Mouse (Mus musculus): ENCODE data around the gene Mtmr3.

The Mtmr3 gene

DNA sequence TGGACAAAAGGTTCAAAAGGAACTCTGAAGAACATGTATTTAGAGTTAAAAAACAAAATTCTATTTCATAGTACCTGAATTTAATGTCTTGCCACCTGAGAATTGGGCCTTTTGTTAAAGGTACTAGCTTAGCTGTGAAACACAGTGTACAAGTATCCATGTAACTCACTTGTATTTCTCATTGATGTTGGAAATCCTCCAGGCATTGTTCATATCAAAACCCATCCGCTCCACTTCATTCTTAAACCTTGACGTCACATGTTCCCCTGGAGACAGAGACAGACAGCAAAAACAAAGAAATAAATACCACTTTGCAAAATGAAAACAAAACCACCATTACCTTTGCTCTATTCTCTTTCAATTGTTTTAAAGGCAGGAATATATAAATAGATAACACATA is 87.2 kb downstream of the Mtmr3 start:
- no peak for DNase-seq

- no peak for DNase-seq
Observed at GRCm38 (mm10) chr11:4506486-4506885, 88.2 kb downstream of the Mtmr3 start.

- DNase-seq = no peak
Observed at GRCm38 (mm10) chr11:4502206-4502605, 92.5 kb downstream of the Mtmr3 start.

- DNase-seq = no peak
Observed at GRCm38 (mm10) chr11:4500826-4501225, 93.8 kb downstream of the Mtmr3 start.

- no peak for DNase-seq
Observed at GRCm38 (mm10) chr11:4500261-4500660, 94.4 kb downstream of the Mtmr3 start.

- DNase-seq = no peak
Observed at GRCm38 (mm10) chr11:4499456-4499855, 95.2 kb downstream of the Mtmr3 start.

DNA sequence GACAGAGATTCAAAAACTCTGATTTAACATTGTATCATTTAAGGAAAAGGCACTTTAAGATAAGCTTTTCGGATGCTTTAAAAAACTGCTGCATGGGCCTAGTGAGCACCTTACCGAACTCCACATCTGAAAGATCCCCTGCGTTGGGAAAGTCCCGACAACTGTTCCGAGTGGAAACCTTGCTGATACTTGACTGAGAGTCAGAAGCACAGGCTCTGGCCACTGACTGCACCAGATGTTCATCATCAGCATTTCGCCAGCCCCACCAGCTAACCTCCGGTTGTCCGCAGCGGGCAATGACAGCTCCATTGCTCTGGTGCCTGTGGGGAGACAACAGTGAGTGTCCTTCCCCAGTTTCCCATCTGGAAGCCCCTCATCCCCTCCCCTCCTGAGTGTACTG is 95.9 kb downstream of the Mtmr3 start:
- DNase-seq = no peak

DNA sequence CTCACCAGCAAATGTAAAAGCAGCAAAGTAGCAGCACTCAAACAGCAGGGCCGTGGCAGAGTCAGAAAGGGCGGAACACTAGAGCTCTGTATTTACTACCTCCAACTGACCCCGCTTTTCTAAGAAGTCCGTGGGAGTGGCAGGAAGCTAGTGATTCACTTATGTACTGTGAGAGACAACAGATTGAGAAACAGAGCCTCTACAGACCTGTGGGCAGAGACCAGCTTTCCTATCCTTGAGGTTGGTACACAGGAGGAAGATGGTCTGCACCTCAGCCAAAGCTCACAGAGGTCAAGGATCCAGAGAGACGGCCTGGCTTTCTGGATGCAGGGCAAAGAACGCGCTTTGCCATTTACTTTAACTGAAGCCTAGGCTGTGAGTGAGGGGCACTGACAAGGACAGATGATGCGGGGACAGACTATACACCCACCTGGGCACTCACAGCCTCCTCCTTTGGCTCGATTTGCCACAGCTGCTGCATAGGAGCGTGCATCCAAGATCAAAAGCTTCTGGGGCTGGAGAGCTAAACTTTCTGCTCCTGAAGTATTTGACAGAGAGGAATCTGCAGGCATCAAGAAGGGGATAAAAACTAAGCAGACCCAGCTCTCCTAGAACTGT is 97.1 kb downstream of the Mtmr3 start:
- no peak for DNase-seq

DNA sequence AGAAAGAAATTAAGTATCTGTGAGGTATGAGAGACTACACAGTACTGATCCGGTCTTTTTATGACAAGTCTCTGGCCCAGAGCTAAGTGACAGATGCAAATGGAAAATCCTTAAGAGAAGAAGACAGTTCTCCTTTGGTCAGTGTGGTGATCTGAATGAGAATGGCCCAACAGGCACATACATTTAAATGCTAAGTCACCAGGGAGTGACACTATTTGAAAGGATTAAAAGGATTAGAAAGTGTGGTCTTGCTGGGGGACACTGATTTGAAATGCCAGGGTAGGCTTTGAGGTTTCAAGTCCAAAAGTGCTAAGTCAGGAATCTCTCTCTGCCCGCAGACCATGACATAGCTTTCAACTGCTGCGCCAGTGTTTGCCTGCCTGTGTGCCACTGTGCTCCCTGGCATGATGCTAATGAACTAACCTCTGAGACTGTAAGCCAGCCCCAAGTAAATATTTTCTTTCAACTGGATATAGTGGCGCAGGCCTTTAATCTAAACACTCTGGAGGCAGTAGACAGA is 99.6 kb downstream of the Mtmr3 start:
- DNase-seq = no peak

DNA sequence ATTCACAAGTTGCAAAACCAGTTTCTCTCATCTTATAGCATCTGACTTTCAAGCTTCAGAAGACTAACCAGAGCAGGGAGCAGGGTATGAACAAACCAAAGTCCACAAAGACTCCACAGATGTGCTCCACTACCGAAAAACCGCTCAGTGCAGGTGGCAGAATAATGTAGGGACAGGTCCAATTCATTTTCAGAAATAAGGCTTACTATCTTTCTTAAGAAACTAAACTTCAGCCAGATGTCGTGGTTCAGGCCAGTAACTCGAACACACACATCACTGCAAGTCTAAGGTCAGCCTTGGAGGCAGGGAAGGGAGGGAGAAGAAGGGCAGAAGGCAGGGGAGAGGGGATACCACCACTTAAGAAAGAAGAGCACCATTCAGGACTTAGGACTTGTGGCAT is 105.5 kb downstream of the Mtmr3 start:
- DNase-seq = no peak

GRCm38 (mm10) chr11:4488798-4489197 is 105.9 kb downstream of the Mtmr3 start:
- DNase-seq = no peak

- no peak for DNase-seq
Observed at GRCm38 (mm10) chr11:4488367-4488766, 106.3 kb downstream of the Mtmr3 start.

DNA sequence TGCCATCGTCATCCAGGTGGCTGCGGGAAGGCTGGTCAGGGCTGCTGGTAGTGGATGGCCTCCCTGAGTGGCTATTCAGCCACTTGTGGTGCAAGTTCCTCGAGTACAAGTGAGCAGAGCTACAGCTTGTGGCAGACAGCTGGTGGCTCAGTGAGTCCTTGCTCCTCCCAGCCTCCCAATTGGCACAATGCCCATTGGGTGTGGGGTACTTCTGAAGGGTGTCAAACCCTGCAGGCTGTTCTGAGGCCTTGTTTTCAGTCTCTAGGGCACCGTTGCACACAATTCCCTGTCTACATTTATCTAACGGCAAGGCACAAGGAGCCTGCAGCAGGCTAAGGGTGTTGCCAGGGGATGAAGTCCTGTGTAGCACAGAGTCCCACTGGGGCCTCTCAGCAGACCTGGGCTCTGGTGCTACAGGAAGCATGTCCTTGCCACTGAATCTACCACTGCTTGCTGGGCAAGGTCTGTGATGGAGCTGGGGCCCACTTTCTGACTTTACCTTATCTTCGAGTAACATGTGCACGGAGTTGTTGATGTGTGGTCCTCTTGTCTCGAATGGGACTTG is 107.2 kb downstream of the Mtmr3 start:
- peak; percentile 28 for DNase-seq

GRCm38 (mm10) chr11:4484541-4484940 is 110.1 kb downstream of the Mtmr3 start:
- DNase-seq = no peak

- DNase-seq = no peak
Observed at GRCm38 (mm10) chr11:4482641-4483040, 112.0 kb downstream of the Mtmr3 start.

- DNase-seq = peak; percentile 17
Observed at GRCm38 (mm10) chr11:4476184-4476697, 118.4 kb downstream of the Mtmr3 start.

GRCm38 (mm10) chr11:4472464-4473179 is 122.0 kb downstream of the Mtmr3 start:
- DNase-seq = no peak

- DNase-seq = no peak
Observed at GRCm38 (mm10) chr11:4471734-4472133, 122.9 kb downstream of the Mtmr3 start.

DNA sequence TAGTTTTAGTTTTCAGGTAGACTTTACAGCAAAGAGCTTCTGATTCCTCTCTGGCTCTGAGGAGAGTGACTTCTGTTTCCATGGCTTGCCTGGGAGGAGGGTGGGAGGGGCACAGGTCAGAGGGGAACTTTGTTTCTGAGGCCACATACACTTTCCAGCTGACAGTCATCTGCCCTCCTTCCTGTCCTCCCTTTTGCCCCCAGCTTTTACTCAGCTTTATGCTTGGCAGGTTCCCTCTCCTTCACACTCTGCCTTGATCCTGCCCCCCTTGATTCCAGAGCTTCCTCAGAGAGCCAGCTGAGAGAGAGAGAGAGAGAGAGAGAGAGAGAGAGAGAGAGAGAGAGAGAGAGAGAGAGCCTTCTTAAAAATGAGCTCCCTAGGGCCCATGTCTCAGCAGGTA is 123.4 kb downstream of the Mtmr3 start:
- DNase-seq = no peak

DNA sequence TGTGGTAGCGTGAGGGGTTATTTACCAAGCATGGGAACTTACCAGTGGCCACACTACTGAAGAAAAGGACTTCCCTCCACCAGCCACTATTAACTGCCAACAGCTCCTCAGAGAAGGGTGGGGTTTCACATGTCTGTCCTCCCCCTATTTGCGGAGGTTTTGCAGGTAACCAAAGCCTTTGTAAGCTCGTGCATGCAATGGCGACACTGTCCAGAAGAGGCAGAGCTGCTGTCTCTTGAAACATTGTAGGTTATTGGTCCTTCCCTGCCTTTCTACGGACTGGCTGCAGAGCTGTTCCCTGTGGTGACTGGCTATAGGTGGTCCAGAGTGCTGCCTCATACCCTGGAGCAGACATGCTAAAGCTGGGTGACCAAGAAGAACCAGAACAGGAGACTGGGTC is 125.6 kb downstream of the Mtmr3 start:
- no peak for DNase-seq

DNA sequence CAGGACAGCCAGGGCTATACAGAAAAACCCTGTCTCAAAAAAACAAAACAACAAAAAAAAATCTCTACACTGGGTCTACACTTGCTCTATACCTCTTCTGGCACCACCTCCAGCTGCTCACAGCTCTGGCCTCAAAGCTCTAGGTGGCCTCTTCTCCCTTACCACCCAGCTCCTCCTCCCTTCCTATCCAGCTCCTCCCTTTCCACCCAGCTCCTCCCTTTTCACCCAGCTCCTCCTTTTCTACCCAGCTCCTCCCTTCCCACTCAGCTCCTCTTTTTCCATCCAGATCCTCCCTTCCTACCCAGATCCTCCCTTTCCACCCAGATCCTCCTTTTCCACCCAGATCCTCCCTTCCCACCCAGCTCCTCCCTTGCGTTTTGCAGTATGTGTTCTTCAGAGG is 127.2 kb downstream of the Mtmr3 start:
- no peak for DNase-seq

GRCm38 (mm10) chr11:4466191-4466590 is 128.5 kb downstream of the Mtmr3 start:
- DNase-seq = no peak

- no peak for DNase-seq
Observed at GRCm38 (mm10) chr11:4464616-4465015, 130.0 kb downstream of the Mtmr3 start.

GRCm38 (mm10) chr11:4464186-4464585 is 130.5 kb downstream of the Mtmr3 start:
- no peak for DNase-seq

Measured in cerebellum, adult 8-10 months (tissue).